Mouse (Mus musculus) erythroblast, embryonic 14.5 days (primary cell): ENCODE data around the gene Tymp.

ENCODE experiments used
- GATA1 ChIP-seq: IDR thresholded peaks from 2 replicates; pipeline ENCODE4 v1.6.1; 2012; ENCODE audit warnings: low read length, inconsistent platforms, mixed read lengths
- TAL1 ChIP-seq: IDR thresholded peaks from 3 replicates; pipeline ENCODE4 v1.6.1; 2012; ENCODE audit warnings: low read length, inconsistent platforms, mixed read lengths

- TF ChIP-seq GATA1 = no peak
- no peak for TF ChIP-seq TAL1
These were observed 10.3 kb upstream of the Tymp start for GRCm38 (mm10) chr15:89387127-89387526.
